ENCODE assay signal across 15 mouse cellular contexts in genomic region chr6:114656826-114657600, GRCm38 (mm10). TPM values are rescaled to one million over a fixed set of nuclear protein-coding genes. Genes with fewer than 3 reads are reported as not detected.
DNase-seq lines count a peak whose midpoint lies in the region; ATAC-seq lines count a peak whose summit lies in the region.
"Had no signal": no experiment of that assay in that cellular context is flagged by ENCODE, and none has a peak within 500 bp of the region (broad histone marks: within the 10 kb centered on the region; RNA-seq: fewer than 3 reads in every experiment).

No protein-coding gene starts in this region.

- peak; percentile 87 for ATAC-seq in activated CD4-positive, CD25-positive, alpha-beta regulatory T cell, adult 4 months
- ATAC-seq: forebrain, embryonic 15.5 days had no signal

- DNase-seq in thymus, postnatal 14 days, result peak; percentile 11
- no peak for DNase-seq in thymus, adult 18-20 months
- DNase-seq in CD4-positive, CD25-positive, alpha-beta regulatory T cell, adult 2 months (ENCODE audit: low read depth, low spot score), result peak; percentile 65
- peak; percentile 53 for DNase-seq in naive thymus-derived CD4-positive, alpha-beta T cell, adult 2 months (ENCODE audit: low read depth)
- DNase-seq in spleen, postnatal 4 days (ENCODE audit: low spot score in 2 of 2), result no peak
- no peak for DNase-seq in testis, postnatal 14 days (ENCODE audit: low spot score)
- DNase-seq: adrenal gland, adult 2 months; adrenal gland, postnatal 25 days; cerebellum, adult 18-20 months; cerebellum, postnatal 14 days; gastrocnemius, postnatal 36 days; heart, adult 18-20 months; heart, postnatal 14 days had no signal

RNA-seq across cellular contexts. Expression of gene Atg7, which starts 14.1 kb away (rescaled TPM):
- 10 to 100 TPM; 22.7 to 23.3 TPM for polyA plus RNA-seq in activated CD4-positive, CD25-positive, alpha-beta regulatory T cell, adult 4 months (2017; shearing (Covaris generic))

Comparison
In these comparisons a context has a peak if more than half of its experiments do, and no peak if none do; other contexts are left out.
1. DNase-seq: peak in thymus, postnatal 14 days (single experiment), CD4-positive, CD25-positive, alpha-beta regulatory T cell, adult 2 months (single experiment) and naive thymus-derived CD4-positive, alpha-beta T cell, adult 2 months (single experiment); none in thymus, adult 18-20 months (0 of 2), spleen, postnatal 4 days (0 of 2) and testis, postnatal 14 days (single experiment).